Mouse (Mus musculus): ENCODE measurements around the gene Psmb8.
"Not testable (repeated sequence)": the region's sequence is repeated elsewhere in the genome, so short reads cannot be mapped to it uniquely, and the experiment has no call there.

Psmb8 gene

DNA sequence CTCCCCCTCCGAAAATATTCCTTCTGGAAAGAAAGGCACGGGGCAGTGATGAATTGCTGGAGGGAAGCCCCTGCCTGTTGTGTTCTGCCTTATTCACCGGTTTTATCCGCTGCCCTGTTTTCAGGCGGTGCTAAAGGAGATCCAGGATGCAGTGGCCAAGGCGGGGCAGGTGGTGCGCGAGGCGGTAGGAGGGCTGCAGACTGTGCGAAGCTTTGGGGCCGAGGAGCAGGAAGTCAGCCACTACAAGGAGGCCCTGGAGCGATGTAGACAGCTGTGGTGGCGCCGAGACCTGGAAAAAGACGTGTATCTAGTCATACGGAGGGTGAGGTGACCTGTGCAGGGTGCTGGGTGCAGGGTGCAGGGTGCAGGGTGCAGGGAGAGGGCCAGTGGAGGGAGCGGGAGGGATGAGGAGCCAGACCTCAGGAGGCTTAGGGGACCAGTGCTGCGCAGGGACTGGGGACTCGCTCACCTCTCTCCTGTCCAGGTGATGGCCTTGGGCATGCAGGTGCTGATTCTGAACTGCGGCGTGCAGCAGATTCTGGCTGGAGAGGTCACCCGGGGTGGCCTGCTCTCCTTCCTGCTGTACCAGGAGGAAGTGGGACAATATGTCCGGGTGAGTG lies 14.3 kb downstream of the Psmb8 start:
- no peak for DNase-seq (ENCODE audit: low read depth, low spot score)

DNA sequence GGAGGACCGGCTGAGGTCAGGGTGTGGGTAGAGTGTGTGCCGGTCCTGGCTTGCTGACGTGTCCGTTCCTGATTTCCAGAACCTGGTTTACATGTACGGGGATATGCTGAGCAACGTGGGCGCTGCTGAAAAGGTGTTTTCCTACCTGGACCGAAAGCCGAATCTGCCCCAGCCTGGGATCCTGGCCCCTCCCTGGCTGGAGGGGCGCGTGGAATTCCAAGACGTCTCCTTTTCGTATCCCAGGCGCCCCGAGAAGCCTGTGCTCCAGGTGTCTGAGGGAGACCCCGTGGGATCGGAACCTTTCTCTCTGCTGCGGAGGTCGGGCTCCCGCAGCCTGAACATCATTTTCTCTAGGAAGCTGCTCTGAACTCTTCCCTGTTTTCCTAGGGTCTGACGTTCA lies 16.4 kb downstream of the Psmb8 start:
- no peak for DNase-seq (ENCODE audit: low read depth, low spot score)

DNA sequence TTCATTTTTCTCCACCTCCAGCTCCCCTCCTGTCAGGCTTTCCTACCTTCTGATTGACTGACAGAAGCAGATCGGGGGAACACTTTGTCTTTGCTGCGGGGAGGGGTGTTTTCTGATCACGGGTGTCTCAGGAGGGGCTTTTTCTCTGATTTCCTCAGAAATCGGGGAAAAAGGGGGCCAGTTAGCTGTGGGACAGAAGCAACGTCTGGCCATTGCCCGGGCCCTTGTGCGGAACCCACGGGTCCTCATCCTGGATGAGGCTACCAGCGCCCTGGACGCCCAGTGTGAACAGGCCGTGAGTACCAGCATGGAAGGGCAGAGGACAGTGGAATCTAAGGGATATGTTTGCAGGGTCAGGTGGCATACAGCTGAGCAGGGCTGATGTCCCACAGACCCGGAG lies 17.7 kb downstream of the Psmb8 start:
- DNase-seq (ENCODE audit: low read depth, low spot score), result no peak

DNA sequence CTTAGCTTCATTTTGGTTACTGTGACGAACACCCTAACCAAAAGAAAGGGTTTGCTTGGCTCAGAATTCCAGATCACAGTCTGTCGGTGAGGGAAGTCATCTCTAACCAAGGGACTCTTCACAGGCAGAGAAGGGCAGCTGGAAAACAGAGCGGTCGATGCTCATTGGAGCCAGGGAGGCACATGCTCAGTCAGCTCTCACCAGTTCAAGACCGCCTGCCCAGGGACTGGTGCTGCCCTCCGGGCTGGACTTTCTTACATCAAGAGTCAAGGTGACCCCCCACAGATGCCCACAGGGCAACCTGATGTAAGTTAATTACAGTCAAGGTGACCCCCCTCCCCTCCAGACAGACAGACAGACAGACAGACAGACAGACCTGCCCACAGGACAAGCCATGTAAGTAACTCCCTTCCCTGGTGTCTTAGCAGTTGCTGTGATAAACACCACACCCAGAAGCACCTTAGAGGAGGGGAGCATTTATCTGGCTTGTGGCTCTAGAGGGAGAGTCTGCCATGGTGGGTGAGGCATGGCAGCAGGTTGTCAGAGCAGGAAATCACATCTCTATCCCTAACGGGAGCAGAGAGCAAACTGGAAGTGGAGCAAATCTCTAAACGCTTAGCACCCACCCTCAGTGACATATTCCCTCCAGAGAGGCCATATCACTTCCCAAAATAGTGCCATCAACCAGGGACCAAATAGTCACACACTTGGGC lies 19.9 kb downstream of the Psmb8 start:
- no peak for DNase-seq (ENCODE audit: low read depth, low spot score)

DNA sequence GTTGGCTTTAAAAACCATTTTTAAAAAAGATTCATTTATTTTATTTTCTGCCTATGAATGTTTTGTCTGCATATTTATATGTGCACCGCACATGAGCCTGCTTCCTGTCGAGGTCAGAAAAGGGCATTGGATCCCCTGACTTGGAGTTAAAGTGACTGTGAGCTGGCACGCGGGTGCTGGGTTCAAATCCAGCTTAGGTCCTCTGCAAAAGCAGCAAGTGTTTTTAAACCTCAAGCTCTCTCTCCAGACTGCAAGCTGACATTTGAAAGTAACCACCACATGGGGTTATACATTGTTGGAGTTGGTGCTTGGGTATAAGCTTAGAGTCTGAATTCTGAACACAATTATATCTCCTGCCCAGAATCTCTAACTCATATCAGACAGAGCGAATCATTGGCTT lies 20.5 kb downstream of the Psmb8 start:
- DNase-seq (ENCODE audit: low read depth, low spot score), result no peak

DNA sequence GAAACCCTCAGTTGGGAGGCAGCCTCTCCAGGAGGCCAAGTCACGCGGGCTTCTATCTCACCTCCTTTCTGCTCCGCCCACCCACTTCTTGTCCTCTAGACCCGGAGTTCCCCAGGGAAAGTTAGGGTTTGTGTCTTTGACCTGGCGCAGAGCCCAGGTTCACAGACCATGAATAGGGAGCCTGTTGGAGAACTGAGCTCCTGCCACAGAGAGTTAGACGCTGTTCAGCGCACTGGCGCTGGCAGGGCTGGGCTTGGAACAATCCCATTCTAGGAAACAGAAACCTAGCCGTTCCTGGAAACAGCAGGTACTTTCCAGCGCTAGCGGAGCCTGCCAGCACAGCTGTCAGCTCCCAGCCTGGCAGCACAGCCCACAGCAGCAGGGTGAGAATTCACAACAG lies 21.2 kb downstream of the Psmb8 start:
- DNase-seq (ENCODE audit: low read depth, low spot score), result no peak

DNA sequence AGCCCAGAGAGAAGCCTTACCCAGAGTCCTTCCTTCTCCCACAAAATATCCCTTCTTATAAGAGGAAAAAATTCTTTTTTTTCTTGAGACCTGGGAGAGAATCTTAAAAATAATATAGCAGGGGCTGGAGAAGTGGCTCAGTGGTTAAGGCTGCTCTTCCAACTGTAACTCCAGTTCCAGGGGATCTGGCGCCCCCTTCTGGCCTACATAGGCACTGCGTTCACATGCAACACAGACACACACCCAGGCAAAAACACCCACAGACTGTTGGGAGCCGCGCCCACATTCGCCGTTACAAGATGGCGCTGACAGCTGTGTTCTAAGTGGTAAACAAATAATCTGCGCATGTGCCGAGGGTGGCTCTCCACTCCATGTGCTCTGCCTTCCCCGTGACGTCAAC lies 21.6 kb downstream of the Psmb8 start:
- peak; percentile 50 for DNase-seq (ENCODE audit: low read depth, low spot score)

DNA sequence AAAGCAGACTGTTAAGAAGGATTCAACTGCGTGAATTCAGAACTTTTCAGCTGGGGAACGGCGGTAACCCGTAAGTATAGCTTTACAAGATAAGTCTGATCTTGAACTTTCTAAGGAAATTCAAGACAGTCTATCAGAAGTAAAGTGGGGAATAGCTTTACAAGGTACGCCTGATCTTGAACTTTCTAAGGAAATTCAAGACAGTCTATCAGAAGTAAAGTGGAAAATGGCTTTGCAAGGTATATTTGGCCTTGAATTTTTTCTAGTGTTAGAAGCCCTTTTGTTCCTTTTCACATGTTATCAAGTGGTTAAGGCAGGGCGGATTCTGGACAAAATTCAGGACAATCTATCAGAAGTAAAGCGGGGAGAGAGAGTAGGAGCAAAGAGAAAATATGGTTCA lies 22.3 kb downstream of the Psmb8 start:
- DNase-seq (ENCODE audit: low read depth, low spot score), result not testable (repeated sequence)

DNA sequence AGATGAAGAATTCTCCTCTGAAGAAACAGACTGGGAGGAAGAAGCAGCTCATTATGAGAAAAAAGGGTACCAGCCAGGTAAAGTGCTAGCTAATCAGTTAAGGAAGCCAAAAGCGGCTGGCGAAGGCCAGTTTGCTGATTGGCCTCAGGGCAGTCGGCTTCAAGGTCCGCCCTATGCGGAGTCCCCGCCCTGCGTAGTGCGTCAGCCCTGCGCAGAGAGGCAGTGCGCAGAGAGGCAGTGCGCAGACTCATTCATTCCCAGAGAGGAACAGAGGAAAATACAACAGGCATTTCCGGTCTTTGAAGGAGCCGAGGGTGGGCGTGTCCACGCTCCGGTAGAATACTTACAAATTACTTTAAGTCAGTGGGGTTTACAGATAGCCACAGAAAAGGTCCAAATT lies 22.9 kb downstream of the Psmb8 start:
- DNase-seq (ENCODE audit: low read depth, low spot score), result not testable (repeated sequence)

DNA sequence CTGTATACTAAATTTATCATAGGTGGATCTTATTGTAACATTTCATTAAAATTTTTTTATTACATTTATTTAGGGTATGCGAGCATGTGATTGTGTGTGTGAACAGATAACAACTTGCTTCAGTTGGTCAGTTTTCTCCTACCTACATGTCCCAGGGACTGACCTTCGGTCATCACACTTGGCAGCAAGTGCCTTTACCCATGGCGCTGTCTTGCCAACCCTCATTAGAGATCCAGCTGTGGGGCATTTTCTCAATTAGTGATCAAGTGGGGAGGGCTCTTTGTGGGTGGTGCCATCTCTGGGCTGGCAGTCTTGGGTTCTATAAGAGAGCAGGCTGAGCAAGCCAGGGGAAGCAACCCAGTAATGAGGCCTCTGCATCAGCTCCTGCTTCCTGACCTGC lies 27.3 kb downstream of the Psmb8 start:
- DNase-seq (ENCODE audit: low read depth, low spot score), result no peak

DNA sequence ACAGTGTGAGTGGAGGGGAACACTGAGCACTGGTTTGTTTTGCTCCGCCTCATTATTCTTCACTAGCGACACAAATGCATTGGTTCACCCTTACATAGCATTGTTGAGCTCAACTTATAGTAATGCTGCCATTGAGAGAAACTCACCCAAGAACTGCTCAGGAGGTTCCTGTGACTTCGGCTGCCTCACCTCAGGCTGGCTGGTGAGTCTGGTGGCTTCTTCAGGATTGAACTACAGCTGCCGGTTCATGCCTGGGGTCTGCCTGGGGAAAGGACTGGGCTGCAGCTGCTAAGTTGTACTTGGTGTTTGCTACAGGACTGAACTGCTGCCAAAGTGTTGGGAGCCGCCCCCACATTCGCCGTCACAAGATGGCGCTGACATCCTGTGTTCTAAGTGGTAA lies 27.9 kb downstream of the Psmb8 start:
- no peak for DNase-seq (ENCODE audit: low read depth, low spot score)

DNA sequence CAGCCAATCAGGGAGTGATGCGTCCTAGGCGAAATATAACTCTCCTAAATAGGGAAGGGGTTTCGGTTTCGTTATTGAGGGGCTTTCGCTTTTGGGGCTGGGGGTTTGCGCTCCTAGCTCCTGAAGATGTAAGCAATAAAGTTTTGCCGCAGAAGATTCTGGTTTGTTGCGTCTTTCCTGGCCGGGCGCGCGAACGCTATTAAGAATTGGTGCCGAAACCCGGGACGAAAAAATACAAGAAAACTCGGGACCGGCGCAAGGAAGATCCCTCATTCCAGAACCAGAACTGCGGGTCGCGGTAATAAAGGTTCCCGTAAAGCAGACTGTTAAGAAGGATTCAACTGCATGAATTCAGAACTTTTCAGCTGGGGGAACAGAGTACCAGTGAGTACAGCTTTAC lies 28.4 kb downstream of the Psmb8 start:
- not testable (repeated sequence) for DNase-seq (ENCODE audit: low read depth, low spot score)

DNA sequence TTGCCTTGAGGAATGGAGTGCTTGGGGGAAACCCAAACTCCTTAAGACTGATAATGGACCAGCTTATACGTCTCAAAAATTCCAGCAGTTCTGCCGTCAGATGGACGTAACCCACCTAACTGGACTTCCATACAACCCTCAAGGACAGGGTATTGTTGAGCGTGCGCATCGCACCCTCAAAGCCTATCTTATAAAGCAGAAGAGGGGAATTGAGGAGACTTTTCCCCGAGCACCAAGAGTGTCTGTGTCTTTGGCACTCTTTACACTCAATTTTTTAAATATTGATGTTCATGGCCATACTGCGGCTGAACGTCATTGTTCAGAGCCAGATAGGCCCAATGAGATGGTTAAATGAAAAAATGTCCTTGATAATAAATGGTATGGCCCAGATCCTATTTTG lies 33.5 kb downstream of the Psmb8 start:
- DNase-seq (ENCODE audit: low read depth, low spot score), result not testable (repeated sequence)

DNA sequence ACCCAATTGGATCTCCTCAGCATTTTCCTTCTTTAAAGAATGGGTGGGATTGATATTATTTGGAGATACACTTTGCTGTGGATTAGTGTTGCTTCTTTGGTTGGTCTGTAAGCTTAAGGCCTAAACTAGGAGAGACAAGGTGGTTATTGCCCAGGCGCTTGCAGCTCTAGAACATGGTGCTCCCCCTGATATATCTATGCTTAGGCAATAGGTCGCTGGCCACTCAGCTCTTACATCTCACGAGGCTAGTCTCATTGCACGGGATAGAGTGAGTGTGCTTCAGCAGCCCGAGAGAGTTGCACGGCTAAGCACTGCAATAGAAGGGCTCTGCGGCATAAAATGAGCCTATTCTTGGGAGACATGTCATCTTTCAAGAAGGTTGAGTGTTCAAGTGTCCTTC lies 34.5 kb downstream of the Psmb8 start:
- DNase-seq (ENCODE audit: low read depth, low spot score), result not testable (repeated sequence)

DNA sequence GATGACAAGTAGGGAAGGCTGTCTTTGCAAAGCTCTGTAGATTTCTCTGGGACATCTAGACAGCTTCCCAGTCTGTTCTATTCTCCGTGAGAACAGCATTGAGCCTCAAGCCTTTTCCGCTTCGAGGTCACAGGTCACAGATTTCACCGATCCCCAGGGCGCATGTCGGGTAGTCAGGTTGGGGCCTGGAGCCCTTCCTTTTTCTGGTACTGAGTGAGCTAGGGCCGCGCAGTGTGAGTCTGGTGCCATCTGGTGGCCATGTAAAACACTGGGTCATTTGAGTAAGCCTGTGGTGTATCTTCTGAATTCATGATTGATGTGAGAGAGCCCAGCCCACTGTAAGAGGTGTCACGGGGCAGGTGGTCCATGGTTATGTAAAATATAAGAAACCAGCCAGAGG lies 37.4 kb downstream of the Psmb8 start:
- peak; percentile 92 for DNase-seq (ENCODE audit: low read depth, low spot score)

DNA sequence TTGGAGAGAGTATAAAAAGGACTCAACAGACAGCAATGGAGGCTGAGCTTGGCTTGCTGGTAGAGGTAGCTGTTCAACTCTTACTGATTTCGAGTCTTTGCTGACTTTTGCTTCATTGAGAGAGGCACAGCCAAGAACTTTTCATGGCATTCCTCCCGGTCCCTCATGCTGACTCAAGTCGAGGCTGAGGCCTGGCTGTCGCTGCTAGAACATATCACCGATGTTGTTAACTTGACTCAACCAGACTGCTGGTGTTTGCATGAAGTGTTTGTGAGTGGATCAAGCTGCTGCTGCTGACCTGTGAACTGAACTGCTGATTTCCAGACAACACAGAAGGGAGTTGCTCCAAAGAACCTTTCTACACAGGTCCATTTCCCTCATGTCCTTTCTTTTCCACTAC lies 39.2 kb downstream of the Psmb8 start:
- no peak for DNase-seq (ENCODE audit: low read depth, low spot score)

DNA sequence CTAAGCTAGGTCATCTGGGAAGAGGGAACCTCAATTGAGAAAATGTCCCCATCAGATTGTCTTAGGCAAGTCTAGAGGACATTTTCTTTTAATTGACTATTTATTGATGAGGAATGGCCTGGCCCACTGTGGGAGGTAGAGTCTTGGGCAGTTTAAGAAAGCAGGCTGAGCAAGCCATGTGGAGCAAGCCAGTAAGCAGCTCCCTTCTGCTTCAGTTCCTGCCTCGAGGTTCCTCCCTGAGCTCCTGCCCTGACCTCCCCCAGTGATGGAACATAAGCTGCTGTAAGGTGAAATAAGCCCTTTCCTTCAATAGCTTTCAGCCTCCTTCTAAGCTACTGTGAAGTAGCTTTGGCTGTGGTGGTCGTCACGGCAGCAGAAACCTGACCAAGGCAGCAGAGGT lies 40.2 kb downstream of the Psmb8 start:
- no peak for DNase-seq (ENCODE audit: low read depth, low spot score)

DNA sequence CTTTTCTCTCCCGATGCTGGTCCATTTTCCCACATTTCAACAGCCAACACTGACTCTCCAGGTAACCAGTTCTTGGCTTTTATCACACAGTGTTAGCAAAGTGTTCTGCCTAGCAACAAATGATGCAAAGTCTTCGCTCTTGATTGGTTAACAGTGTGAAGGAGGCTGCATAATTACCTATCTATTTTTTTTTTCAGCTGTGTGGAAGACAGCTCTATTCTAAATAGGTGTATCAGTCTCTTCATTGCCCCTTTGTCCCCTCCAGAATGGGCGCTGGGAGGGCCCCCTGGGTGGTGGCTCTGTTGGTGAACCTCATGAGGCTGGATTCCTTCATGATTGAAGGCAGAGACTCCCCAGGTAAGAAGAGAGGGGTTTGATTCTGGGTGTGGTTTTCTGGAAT lies 41.2 kb downstream of the Psmb8 start, which contains the start of gene H2-Ob:
Gene H2-Ob (plus strand): TSS at position 198 of the 400 bp plus-strand sequence.
- peak; percentile 91 for DNase-seq (ENCODE audit: low read depth, low spot score)

DNA sequence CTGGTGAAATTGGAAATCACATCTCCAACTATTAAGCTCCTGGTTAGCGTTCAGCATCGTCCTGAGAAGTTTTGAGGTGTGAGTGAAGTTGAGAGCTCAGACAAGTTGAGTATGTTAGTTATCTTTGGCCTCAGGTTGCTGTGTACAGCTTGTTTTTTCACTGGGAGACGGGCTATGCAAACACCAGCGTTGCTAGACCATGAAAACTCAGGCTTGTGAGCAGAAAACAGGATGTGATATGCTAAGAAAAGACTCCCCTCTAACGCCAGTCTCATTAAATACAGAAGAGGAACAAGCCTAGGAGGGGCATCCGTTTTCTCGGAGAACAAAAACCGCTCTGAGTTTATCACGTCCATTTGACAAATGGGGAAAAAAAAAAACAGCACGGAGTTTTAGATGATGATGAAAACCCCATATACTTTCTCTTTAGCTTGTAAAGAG lies 42.1 kb downstream of the Psmb8 start:
- DNase-seq (ENCODE audit: low read depth, low spot score), result peak; percentile 88

DNA sequence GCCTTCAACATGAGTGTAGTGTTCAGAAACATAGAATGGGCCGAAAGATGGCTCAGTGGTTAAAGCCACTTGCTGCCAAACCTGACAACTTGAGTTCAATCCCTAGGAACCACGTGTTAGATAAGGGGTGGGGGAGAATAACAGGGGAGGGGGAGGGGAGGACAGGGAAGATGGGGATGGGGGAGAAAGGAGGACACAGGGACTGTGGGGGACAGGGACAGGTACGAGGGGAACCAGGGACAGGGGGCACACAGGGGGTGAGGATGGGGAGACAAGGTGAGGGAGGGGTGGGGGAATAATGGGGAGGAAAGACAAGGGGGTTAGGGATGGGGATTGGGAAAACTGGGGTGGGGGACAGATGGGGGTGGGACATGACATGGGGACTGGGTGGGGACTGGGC lies 42.8 kb downstream of the Psmb8 start:
- no peak for DNase-seq (ENCODE audit: low read depth, low spot score)

DNA sequence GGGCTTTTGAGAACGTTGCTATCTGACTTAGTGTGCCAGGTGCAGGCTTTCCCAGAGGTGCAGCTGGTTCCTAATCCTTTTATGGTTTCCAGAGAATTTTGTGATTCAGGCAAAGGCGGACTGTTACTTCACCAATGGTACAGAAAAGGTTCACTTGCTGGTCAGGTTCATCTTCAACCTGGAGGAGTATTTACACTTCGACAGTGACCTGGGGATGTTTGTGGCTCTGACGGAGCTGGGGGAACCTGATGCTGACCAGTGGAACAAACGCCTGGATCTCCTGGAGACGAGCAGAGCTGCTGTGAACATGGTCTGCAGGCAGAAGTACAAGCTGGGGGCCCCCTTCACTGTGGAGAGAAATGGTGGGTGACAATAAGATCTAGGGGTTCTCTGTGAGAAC lies 43.4 kb downstream of the Psmb8 start:
- no peak for DNase-seq (ENCODE audit: low read depth, low spot score)

DNA sequence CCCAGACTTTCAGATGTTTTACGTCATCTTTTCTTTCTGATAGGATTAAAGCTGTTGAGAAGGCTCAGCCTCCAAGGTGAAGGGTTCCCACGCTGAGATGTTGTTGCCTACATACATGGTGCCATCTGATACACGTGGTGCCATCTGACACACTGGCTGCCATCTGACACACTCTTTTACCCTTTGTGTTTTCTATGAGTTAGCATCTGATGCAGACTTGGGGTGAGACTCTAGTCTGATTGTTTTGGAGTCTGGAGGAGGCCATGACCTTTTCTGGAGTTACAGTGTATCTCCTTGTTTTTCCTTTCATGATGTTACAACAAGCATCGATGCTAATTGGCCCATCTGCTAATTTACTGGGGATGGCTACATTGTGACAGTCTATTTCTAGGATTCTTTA lies 47.1 kb downstream of the Psmb8 start:
- DNase-seq (ENCODE audit: low read depth, low spot score), result no peak

DNA sequence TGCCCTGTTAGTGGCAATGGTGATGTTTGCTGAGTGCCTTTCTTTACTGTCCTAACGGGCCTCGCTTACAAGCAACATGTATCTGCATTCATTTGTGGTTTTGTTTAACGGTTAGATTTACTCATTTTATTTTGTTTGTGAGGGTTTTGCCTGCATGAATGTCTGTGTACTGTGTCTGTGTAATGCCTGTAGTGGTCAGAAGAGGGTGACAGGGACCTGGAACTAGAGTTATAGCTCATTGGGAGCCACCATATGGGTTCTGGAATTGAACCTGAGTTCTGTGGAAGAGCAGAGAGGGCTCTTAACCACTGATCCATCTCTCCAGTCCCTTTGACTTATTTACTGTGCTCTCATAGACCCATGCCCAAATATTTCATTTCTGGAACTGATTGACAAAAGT lies 49.5 kb downstream of the Psmb8 start:
- peak; percentile 43 for DNase-seq (ENCODE audit: low read depth, low spot score)

DNA sequence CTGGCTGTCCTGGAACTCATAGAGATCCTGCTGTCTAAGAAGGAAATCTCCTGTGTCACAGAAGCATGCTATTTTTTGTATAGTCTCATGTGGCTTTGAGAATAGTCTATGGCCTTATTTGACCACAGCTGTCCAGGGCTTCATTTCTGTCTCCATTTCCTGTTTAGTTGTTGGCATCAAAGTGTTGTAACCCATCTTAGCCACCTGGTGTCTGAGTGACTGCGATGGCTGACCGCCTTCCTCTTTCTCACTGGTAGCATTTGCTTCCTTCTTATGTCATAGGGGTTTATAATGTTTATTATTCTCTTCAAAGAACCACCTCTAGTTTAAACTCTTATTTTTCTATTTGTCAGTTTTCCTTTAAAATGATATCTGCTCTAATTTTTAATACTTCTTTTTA lies 51.2 kb downstream of the Psmb8 start:
- peak; percentile 76 for DNase-seq (ENCODE audit: low read depth, low spot score)
